Mouse (Mus musculus): Measurements from ENCODE around the gene Maml3. TPM values are rescaled to one million over a fixed set of nuclear protein-coding genes. Genes with fewer than 3 reads are reported as not detected.

Gene Maml3
- polyA plus RNA-seq, 1 experiment from 2014 or later = 5.1 TPM

DNA sequence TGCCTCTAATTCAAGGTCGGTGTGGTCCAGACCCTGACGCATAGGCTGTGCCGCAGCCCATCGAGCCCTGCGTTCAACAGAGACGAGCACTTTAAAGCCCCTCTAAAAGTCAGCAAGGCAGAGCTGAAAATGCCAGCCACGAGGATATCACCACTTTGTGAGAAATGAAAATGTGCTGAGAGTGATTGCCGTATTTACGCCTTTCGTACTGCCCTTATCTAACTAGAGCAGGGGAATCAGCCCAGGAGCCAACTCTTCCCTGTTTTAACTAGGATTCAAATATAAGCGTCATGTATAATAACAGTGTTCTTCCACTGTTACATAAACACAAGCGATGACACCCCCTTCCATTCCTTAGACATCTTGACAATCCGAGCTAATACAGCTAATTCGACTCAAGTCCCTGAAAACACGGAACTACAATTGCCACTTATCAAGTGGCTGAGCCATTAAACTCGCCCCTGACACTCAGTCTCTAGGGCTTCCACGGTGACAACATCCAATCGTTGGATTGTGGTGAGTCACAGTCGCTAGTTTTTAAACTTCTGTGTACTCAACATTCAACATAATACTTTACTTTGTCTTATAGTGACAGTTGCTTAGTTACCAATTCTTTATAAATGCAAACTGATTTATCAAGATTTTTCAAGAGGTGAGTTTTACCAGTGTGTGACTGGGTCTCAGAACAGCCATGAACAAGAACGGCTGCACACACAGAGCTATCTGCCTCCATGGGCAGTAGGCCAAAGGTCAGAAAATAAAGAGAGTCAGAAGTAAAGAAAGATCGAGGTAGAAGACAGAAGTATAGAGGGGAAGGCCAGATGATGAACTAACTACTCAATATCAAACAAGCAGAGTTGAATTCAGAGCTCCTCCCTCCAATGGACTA lies 106.1 kb downstream of the Maml3 start:
- no peaks in the 10 kb centered on the region for H3K4me1 ChIP-seq
- 79% methylated on average over 21 of the region's 21 CpGs for WGBS
- ATAC-seq (ENCODE audit: insufficient number of reproducible peaks, low FRiP score, low TSS enrichment, low read depth) = no peak
- H3K36me3 ChIP-seq = no peaks in the 10 kb centered on the region
- no peaks in the 10 kb centered on the region for H3K27me3 ChIP-seq
- H3K9ac ChIP-seq = no peak overlapping the region
- no peak overlapping the region for H3K4me2 ChIP-seq
- no peak overlapping the region for H3K4me3 ChIP-seq
- H3K27ac ChIP-seq = no peak overlapping the region
- H3K9me3 ChIP-seq = no peaks in the 10 kb centered on the region

- H3K4me2 ChIP-seq = no peak overlapping the region
- 84% methylated on average over 11 of the region's 11 CpGs for WGBS
Observed at GRCm38 (mm10) chr3:51997616-51998015, 107.3 kb downstream of the Maml3 start.

GRCm38 (mm10) chr3:51986507-51986906 lies 118.4 kb downstream of the Maml3 start:
- H3K27ac ChIP-seq = no peak overlapping the region
- H3K27me3 ChIP-seq = no peaks in the 10 kb centered on the region
- H3K9me3 ChIP-seq = no peaks in the 10 kb centered on the region
- H3K4me2 ChIP-seq = no peak overlapping the region
- H3K9ac ChIP-seq = no peak overlapping the region
- 55% methylated on average over 6 of the region's 6 CpGs for WGBS
- no peaks in the 10 kb centered on the region for H3K36me3 ChIP-seq
- ATAC-seq (ENCODE audit: insufficient number of reproducible peaks, low FRiP score, low TSS enrichment, low read depth) = no peak
- no peak overlapping the region for H3K4me3 ChIP-seq
- no peaks in the 10 kb centered on the region for H3K4me1 ChIP-seq

More at GRCm38 (mm10) chr3:51997616-51998015, 107.3 kb downstream of the Maml3 start:
- Histone ChIP-seq H3K9me3 (no peaks in the 10 kb centered on the region), H3K4me1 (no peaks in the 10 kb centered on the region), H3K36me3 (no peaks in the 10 kb centered on the region), H3K9ac (no peak overlapping the region), H3K4me3 (no peak overlapping the region), H3K27me3 (no peaks in the 10 kb centered on the region), H3K27ac (no peak overlapping the region)
- no peak for ATAC-seq (ENCODE audit: insufficient number of reproducible peaks, low FRiP score, low TSS enrichment, low read depth)

- WGBS = 53% methylated on average over 5 of the region's 5 CpGs
- ATAC-seq (ENCODE audit: insufficient number of reproducible peaks, low FRiP score, low TSS enrichment, low read depth) = no peak
- Histone ChIP-seq H3K9me3 (no peaks in the 10 kb centered on the region), H3K36me3 (no peaks in the 10 kb centered on the region), H3K4me3 (no peak overlapping the region), H3K27me3 (no peaks in the 10 kb centered on the region), H3K4me1 (no peaks in the 10 kb centered on the region), H3K27ac (no peak overlapping the region), H3K4me2 (no peak overlapping the region), H3K9ac (no peak overlapping the region)
Observed at GRCm38 (mm10) chr3:51981496-51981895, 123.4 kb downstream of the Maml3 start.

GRCm38 (mm10) chr3:51977654-51978352 lies 127.1 kb downstream of the Maml3 start:
- no peak for ATAC-seq (ENCODE audit: insufficient number of reproducible peaks, low FRiP score, low TSS enrichment, low read depth)
- no peak overlapping the region for H3K27ac ChIP-seq
- no peak overlapping the region for H3K9ac ChIP-seq
- no peaks in the 10 kb centered on the region for H3K27me3 ChIP-seq
- 74% methylated on average over 8 of the region's 8 CpGs for WGBS
- H3K4me2 ChIP-seq = no peak overlapping the region
- no peaks in the 10 kb centered on the region for H3K4me1 ChIP-seq
- no peaks in the 10 kb centered on the region for H3K9me3 ChIP-seq
- no peaks in the 10 kb centered on the region for H3K36me3 ChIP-seq
- H3K4me3 ChIP-seq = no peak overlapping the region

GRCm38 (mm10) chr3:51974601-51975000 lies 130.3 kb downstream of the Maml3 start:
- Histone ChIP-seq H3K4me1 (no peaks in the 10 kb centered on the region), H3K9me3 (no peaks in the 10 kb centered on the region), H3K27ac (no peak overlapping the region), H3K36me3 (no peaks in the 10 kb centered on the region), H3K4me3 (no peak overlapping the region), H3K9ac (no peak overlapping the region), H3K27me3 (no peaks in the 10 kb centered on the region), H3K4me2 (no peak overlapping the region)
- ATAC-seq (ENCODE audit: insufficient number of reproducible peaks, low FRiP score, low TSS enrichment, low read depth) = no peak
- WGBS = 95% methylated on average over 7 of the region's 7 CpGs

DNA sequence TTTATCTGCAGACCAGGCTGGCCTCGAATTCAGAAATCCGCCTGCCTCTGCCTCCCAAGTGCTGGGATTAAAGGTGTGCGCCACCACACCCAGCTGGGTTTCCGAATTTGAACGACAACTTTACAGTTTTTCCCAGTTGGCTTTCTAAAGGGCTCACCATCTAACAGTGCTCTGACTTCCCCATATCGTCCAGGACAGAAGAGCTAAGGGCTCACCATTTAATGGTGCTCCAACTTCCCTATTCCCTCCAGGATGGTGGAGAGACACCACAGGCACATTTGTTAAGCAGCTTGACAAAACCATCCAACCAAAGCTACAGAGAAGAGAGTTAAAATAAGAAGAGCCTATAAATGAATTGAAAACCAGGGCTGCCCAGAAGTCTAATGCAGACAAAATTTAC lies 130.7 kb downstream of the Maml3 start:
- 90% methylated on average over 6 of the region's 6 CpGs for WGBS
- H3K27me3 ChIP-seq = no peaks in the 10 kb centered on the region
- no peak overlapping the region for H3K27ac ChIP-seq
- ATAC-seq (ENCODE audit: insufficient number of reproducible peaks, low FRiP score, low TSS enrichment, low read depth) = no peak
- no peaks in the 10 kb centered on the region for H3K9me3 ChIP-seq
- H3K36me3 ChIP-seq = no peaks in the 10 kb centered on the region
- no peak overlapping the region for H3K4me3 ChIP-seq
- H3K9ac ChIP-seq = no peak overlapping the region
- no peak overlapping the region for H3K4me2 ChIP-seq
- no peaks in the 10 kb centered on the region for H3K4me1 ChIP-seq

GRCm38 (mm10) chr3:51972576-51972975 lies 132.3 kb downstream of the Maml3 start:
- H3K4me2 ChIP-seq = no peak overlapping the region
- H3K4me1 ChIP-seq = no peaks in the 10 kb centered on the region
- H3K36me3 ChIP-seq = no peaks in the 10 kb centered on the region
- H3K27me3 ChIP-seq = no peaks in the 10 kb centered on the region
- ATAC-seq (ENCODE audit: insufficient number of reproducible peaks, low FRiP score, low TSS enrichment, low read depth) = no peak
- no peak overlapping the region for H3K4me3 ChIP-seq
- no peak overlapping the region for H3K27ac ChIP-seq
- H3K9ac ChIP-seq = no peak overlapping the region
- H3K9me3 ChIP-seq = no peaks in the 10 kb centered on the region
- 60% methylated on average over 6 of the region's 6 CpGs for WGBS

GRCm38 (mm10) chr3:51970489-51970888 lies 134.4 kb downstream of the Maml3 start:
- 89% methylated on average over 2 of the region's 2 CpGs for WGBS
- no peaks in the 10 kb centered on the region for H3K27me3 ChIP-seq
- no peak overlapping the region for H3K4me2 ChIP-seq
- H3K4me3 ChIP-seq = no peak overlapping the region
- peaks cover 2% of the 10 kb centered on the region; the same call in 1 of the 2 replicates for H3K4me1 ChIP-seq
- no peaks in the 10 kb centered on the region for H3K9me3 ChIP-seq
- H3K36me3 ChIP-seq = no peaks in the 10 kb centered on the region
- H3K27ac ChIP-seq = no peak overlapping the region
- H3K9ac ChIP-seq = no peak overlapping the region
- no peak for ATAC-seq (ENCODE audit: insufficient number of reproducible peaks, low FRiP score, low TSS enrichment, low read depth)

GRCm38 (mm10) chr3:51969451-51969850 lies 135.4 kb downstream of the Maml3 start:
- no peak overlapping the region for H3K27ac ChIP-seq
- H3K4me2 ChIP-seq = no peak overlapping the region
- ATAC-seq (ENCODE audit: insufficient number of reproducible peaks, low FRiP score, low TSS enrichment, low read depth) = no peak
- 76% methylated on average over 6 of the region's 6 CpGs for WGBS
- no peak overlapping the region for H3K4me3 ChIP-seq
- H3K36me3 ChIP-seq = no peaks in the 10 kb centered on the region
- no peaks in the 10 kb centered on the region for H3K27me3 ChIP-seq
- H3K4me1 ChIP-seq = peaks cover 4% of the 10 kb centered on the region; the same call in 1 of the 2 replicates
- no peaks in the 10 kb centered on the region for H3K9me3 ChIP-seq
- H3K9ac ChIP-seq = no peak overlapping the region

- H3K9ac ChIP-seq = no peak overlapping the region
- H3K4me2 ChIP-seq = no peak overlapping the region
- no peak for ATAC-seq (ENCODE audit: insufficient number of reproducible peaks, low FRiP score, low TSS enrichment, low read depth)
- WGBS = 69% methylated on average over 7 of the region's 7 CpGs
- no peaks in the 10 kb centered on the region for H3K27me3 ChIP-seq
- H3K4me1 ChIP-seq = peaks cover 11% of the 10 kb centered on the region; the same call in 1 of the 2 replicates
- no peaks in the 10 kb centered on the region for H3K36me3 ChIP-seq
- no peak overlapping the region for H3K27ac ChIP-seq
- H3K9me3 ChIP-seq = no peaks in the 10 kb centered on the region
- no peak overlapping the region for H3K4me3 ChIP-seq
Observed at GRCm38 (mm10) chr3:51965841-51966240, 139.0 kb downstream of the Maml3 start.

DNA sequence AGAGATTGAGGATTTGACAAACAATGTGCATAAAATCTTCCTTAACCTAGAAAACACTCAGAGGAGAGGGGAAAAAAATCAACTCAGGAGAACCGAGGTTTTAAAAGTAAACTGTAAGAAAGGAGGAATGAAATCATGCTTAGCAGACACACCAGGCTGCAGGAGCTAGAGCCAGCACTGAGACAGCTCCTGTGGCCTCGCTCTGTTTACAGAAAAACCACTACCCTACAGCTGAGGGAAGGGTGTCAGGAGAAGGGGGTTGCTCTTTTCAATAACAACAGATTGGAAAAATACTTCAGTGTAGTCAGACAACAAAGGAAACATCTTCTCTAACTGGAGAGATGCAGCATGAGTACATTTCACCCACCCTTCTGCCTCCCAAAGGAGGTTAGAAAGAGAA lies 139.4 kb downstream of the Maml3 start:
- 35% methylated on average over 2 of the region's 2 CpGs for WGBS
- ATAC-seq (ENCODE audit: insufficient number of reproducible peaks, low FRiP score, low TSS enrichment, low read depth) = no peak
- Histone ChIP-seq H3K4me3 (no peak overlapping the region), H3K36me3 (no peaks in the 10 kb centered on the region), H3K9me3 (no peaks in the 10 kb centered on the region), H3K9ac (no peak overlapping the region), H3K27ac (no peak overlapping the region), H3K4me2 (no peak overlapping the region), H3K27me3 (no peaks in the 10 kb centered on the region), H3K4me1 (peaks cover 11% of the 10 kb centered on the region; the same call in 1 of the 2 replicates)
